Mouse (Mus musculus): ENCODE data around the gene Adcy5. TPM values are rescaled to one million over a fixed set of nuclear protein-coding genes. Genes with fewer than 3 reads are reported as not detected.

Adcy5 gene
- polyA plus RNA-seq, 1 experiment: not detected

DNA sequence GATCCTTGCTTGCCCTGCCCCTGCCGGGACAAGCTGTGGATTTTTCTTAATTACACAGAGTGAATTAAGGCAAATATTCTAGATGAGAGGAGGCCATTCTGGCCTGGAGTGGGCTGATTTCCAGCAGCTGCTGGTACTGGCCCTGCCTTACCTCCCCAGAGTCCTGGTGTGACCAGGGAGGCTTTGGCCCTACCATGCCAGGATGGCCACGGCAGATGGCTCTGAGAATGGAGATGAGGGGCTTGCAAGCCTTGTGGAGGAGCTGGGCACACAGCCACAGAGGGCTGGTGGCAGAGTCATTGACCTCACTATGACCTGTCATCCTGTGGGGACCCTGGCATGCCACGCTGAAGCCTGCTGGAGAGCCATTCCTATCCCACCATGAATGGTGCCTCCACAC lies 54.1 kb downstream of the Adcy5 start:
- no peak overlapping the region for H3K4me3 ChIP-seq
- no peak overlapping the region for H3K4me2 ChIP-seq (ENCODE audit: low read depth)
- H3ac ChIP-seq (ENCODE audit: control insufficient read depth, insufficient read length): no peak overlapping the region
- no peaks in the 10 kb centered on the region for H3K79me2 ChIP-seq (ENCODE audit: control insufficient read depth, insufficient read depth)
- TF ChIP-seq CEBPB (IDR thresholded peaks at IDR 0.05; ENCODE audit: insufficient read depth, poor library complexity, severe bottlenecking): no peak
- no peak for TF ChIP-seq REST (IDR thresholded peaks at IDR 0.05; ENCODE audit: insufficient read depth, insufficient read length)
- no peak for TF ChIP-seq MYOD1 (IDR thresholded peaks at IDR 0.05; ENCODE audit: control insufficient read depth in 1 of 3, insufficient read length in 2 of 3, low read depth in 2 of 3)
- no peak for TF ChIP-seq USF1 (IDR thresholded peaks at IDR 0.05; ENCODE audit: low read depth)
- TF ChIP-seq POLR2AphosphoS2 (IDR thresholded peaks at IDR 0.05; ENCODE audit: insufficient read length, low read depth): no peak
- no peak for TF ChIP-seq MAX (IDR thresholded peaks at IDR 0.05; ENCODE audit: low read depth)
- TF ChIP-seq TCF12 (IDR thresholded peaks at IDR 0.05; ENCODE audit: insufficient read depth, poor library complexity, severe bottlenecking): no peak
- TF ChIP-seq POLR2A (IDR thresholded peaks at IDR 0.05; ENCODE audit: insufficient read length, low read depth): no peak
- no peak for TF ChIP-seq TCF3 (IDR thresholded peaks at IDR 0.05; ENCODE audit: insufficient read length, low read depth)
- TF ChIP-seq SRF (IDR thresholded peaks at IDR 0.05; ENCODE audit: control insufficient read depth, insufficient read length, low read depth): no peak
- TF ChIP-seq MYOG (IDR thresholded peaks at IDR 0.05; ENCODE audit: control insufficient read depth in 1 of 3, insufficient read depth in 1 of 3, insufficient read length in 2 of 3, low read depth in 2 of 3): no peak
- TF ChIP-seq E2F4 (IDR thresholded peaks at IDR 0.05; ENCODE audit: insufficient read depth): no peak
- no peaks in the 10 kb centered on the region for H3K36me3 ChIP-seq (ENCODE audit: control insufficient read depth, insufficient read depth)
- H3K27me3 ChIP-seq (ENCODE audit: control insufficient read depth, insufficient read depth, insufficient read length): peaks cover 41% of the 10 kb centered on the region

DNA sequence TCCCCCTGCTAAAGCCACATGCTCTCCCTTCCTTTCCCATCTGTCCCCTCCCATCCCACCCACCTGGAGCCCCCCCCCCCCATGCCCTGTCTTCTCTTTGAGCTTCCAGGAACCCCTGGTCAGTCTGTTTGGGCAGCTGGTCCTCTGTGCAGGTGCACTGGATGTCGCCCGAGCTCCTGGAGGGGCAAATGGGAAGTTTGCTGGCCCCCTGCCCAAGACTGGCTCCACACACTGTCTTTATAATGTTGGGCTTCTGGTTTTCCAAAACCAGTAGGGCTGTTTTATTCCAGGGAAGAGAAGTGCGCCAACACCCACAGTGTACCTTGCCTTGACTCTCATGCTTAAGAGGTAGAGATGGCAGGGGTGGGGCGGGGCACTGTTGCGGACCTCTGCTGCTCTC lies 55.1 kb downstream of the Adcy5 start:
- Histone ChIP-seq H3K4me2 (ENCODE audit: low read depth) (no peak overlapping the region), H3ac (ENCODE audit: control insufficient read depth, insufficient read length) (no peak overlapping the region), H3K36me3 (ENCODE audit: control insufficient read depth, insufficient read depth) (no peaks in the 10 kb centered on the region), H3K4me3 (no peak overlapping the region), H3K27me3 (ENCODE audit: control insufficient read depth, insufficient read depth, insufficient read length) (peaks cover 33% of the 10 kb centered on the region), H3K79me2 (ENCODE audit: control insufficient read depth, insufficient read depth) (no peaks in the 10 kb centered on the region)
- TF ChIP-seq TCF12 (IDR thresholded peaks at IDR 0.05; ENCODE audit: insufficient read depth, poor library complexity, severe bottlenecking) (no peak), USF1 (IDR thresholded peaks at IDR 0.05; ENCODE audit: low read depth) (no peak), E2F4 (IDR thresholded peaks at IDR 0.05; ENCODE audit: insufficient read depth) (no peak), POLR2AphosphoS2 (IDR thresholded peaks at IDR 0.05; ENCODE audit: insufficient read length, low read depth) (no peak), POLR2A (IDR thresholded peaks at IDR 0.05; ENCODE audit: insufficient read length, low read depth) (no peak)

- H3ac ChIP-seq (ENCODE audit: control insufficient read depth, insufficient read length): no peak overlapping the region
- H3K27me3 ChIP-seq (ENCODE audit: control insufficient read depth, insufficient read depth, insufficient read length): peaks cover 34% of the 10 kb centered on the region
- no peaks in the 10 kb centered on the region for H3K79me2 ChIP-seq (ENCODE audit: control insufficient read depth, insufficient read depth)
- no peaks in the 10 kb centered on the region for H3K36me3 ChIP-seq (ENCODE audit: control insufficient read depth, insufficient read depth)
- H3K4me3 ChIP-seq: no peak overlapping the region
- TF ChIP-seq POLR2AphosphoS2 (IDR thresholded peaks at IDR 0.05; ENCODE audit: insufficient read length, low read depth) (no peak), USF1 (IDR thresholded peaks at IDR 0.05; ENCODE audit: low read depth) (no peak), SRF (IDR thresholded peaks at IDR 0.05; ENCODE audit: control insufficient read depth, insufficient read length, low read depth) (no peak), POLR2A (IDR thresholded peaks at IDR 0.05; ENCODE audit: insufficient read length, low read depth) (no peak), REST (IDR thresholded peaks at IDR 0.05; ENCODE audit: insufficient read depth, insufficient read length) (no peak), MAX (IDR thresholded peaks at IDR 0.05; ENCODE audit: low read depth) (no peak), MYOD1 (IDR thresholded peaks at IDR 0.05; ENCODE audit: control insufficient read depth in 1 of 3, insufficient read length in 2 of 3, low read depth in 2 of 3) (no peak), TCF12 (IDR thresholded peaks at IDR 0.05; ENCODE audit: insufficient read depth, poor library complexity, severe bottlenecking) (no peak), E2F4 (IDR thresholded peaks at IDR 0.05; ENCODE audit: insufficient read depth) (no peak), CEBPB (IDR thresholded peaks at IDR 0.05; ENCODE audit: insufficient read depth, poor library complexity, severe bottlenecking) (no peak), MYOG (IDR thresholded peaks at IDR 0.05; ENCODE audit: control insufficient read depth in 1 of 3, insufficient read depth in 1 of 3, insufficient read length in 2 of 3, low read depth in 2 of 3) (no peak), TCF3 (IDR thresholded peaks at IDR 0.05; ENCODE audit: insufficient read length, low read depth) (no peak)
- no peak overlapping the region for H3K4me2 ChIP-seq (ENCODE audit: low read depth)
These were observed 60.4 kb downstream of the Adcy5 start for GRCm38 (mm10) chr16:35215047-35215446.

DNA sequence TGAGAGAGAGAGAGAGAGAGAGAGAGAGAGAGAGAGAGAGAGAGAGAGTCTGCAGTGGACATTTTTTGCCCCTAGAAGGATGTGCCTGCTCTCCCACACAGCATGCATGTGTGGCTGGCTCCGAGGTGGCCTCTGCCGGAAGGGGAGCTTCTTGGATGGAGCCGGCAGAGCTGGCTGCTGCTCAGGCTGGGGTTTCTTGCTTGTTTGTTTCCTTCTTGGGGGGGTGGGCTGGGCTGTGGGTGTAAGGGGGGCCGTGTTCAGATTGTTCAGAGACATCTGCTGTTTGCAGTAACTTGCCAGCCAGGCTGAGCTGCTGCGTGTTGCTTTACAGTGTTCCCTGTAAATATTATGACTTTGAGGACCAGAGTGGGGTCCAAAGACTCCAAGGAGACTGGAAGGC lies 60.8 kb downstream of the Adcy5 start:
- Histone ChIP-seq H3K36me3 (ENCODE audit: control insufficient read depth, insufficient read depth) (no peaks in the 10 kb centered on the region), H3ac (ENCODE audit: control insufficient read depth, insufficient read length) (no peak overlapping the region), H3K4me3 (no peak overlapping the region), H3K4me2 (ENCODE audit: low read depth) (no peak overlapping the region), H3K27me3 (ENCODE audit: control insufficient read depth, insufficient read depth, insufficient read length) (peaks cover 34% of the 10 kb centered on the region), H3K79me2 (ENCODE audit: control insufficient read depth, insufficient read depth) (no peaks in the 10 kb centered on the region)
- TF ChIP-seq MYOD1 (IDR thresholded peaks at IDR 0.05; ENCODE audit: control insufficient read depth in 1 of 3, insufficient read length in 2 of 3, low read depth in 2 of 3): no peak
- TF ChIP-seq TCF12 (IDR thresholded peaks at IDR 0.05; ENCODE audit: insufficient read depth, poor library complexity, severe bottlenecking): no peak
- no peak for TF ChIP-seq MAX (IDR thresholded peaks at IDR 0.05; ENCODE audit: low read depth)
- TF ChIP-seq E2F4 (IDR thresholded peaks at IDR 0.05; ENCODE audit: insufficient read depth): no peak
- no peak for TF ChIP-seq POLR2A (IDR thresholded peaks at IDR 0.05; ENCODE audit: insufficient read length, low read depth)
- no peak for TF ChIP-seq MYOG (IDR thresholded peaks at IDR 0.05; ENCODE audit: control insufficient read depth in 1 of 3, insufficient read depth in 1 of 3, insufficient read length in 2 of 3, low read depth in 2 of 3)
- TF ChIP-seq USF1 (IDR thresholded peaks at IDR 0.05; ENCODE audit: low read depth): no peak
- no peak for TF ChIP-seq SRF (IDR thresholded peaks at IDR 0.05; ENCODE audit: control insufficient read depth, insufficient read length, low read depth)
- no peak for TF ChIP-seq CEBPB (IDR thresholded peaks at IDR 0.05; ENCODE audit: insufficient read depth, poor library complexity, severe bottlenecking)
- no peak for TF ChIP-seq TCF3 (IDR thresholded peaks at IDR 0.05; ENCODE audit: insufficient read length, low read depth)
- no peak for TF ChIP-seq POLR2AphosphoS2 (IDR thresholded peaks at IDR 0.05; ENCODE audit: insufficient read length, low read depth)
- no peak for TF ChIP-seq REST (IDR thresholded peaks at IDR 0.05; ENCODE audit: insufficient read depth, insufficient read length)
